Mouse (Mus musculus): ENCODE measurements around the gene Gm10486. TPM values are rescaled to one million over a fixed set of nuclear protein-coding genes. Genes with fewer than 3 reads are reported as not detected.

Gm10486 gene
- not detected for polyA plus RNA-seq (2015; fragmentation: Illumina TruSeq; extraction: RNeasy Lipid Tissue Mini Kit (QIAGEN cat#74804); ENCODE audit: low read depth, low replicate concordance)

GRCm38 (mm10) chrX:35067084-35067483 is at the start of gene Gm10486:
Gene Gm10486, plus strand, starts transcription at chrX:35067384.

